Mouse (Mus musculus): ENCODE results near the gene Wbp2.

Wbp2 gene

DNA sequence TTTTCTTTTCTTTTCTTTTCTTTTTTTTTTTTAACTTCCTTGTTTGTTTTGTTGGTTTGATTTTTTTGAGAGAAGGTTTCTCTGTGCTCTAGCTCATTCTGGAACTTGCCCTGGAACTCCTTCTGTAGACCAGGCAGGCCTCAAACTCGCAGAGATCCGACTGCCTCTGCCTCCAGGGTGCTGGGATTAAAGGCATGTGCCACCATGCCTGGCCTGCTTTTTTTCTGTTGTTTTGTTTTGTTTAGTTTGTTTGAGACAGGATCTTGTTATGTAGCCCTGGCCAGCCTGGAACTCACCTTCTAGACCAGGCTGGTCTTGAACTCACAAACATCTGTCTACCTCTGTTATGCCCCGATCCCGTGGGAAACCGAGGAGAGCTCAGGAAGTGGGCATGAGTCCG lies 2.8 kb upstream of the Wbp2 start:
- DNase-seq (ENCODE audit: low spot score in 2 of 2): no peak

DNA sequence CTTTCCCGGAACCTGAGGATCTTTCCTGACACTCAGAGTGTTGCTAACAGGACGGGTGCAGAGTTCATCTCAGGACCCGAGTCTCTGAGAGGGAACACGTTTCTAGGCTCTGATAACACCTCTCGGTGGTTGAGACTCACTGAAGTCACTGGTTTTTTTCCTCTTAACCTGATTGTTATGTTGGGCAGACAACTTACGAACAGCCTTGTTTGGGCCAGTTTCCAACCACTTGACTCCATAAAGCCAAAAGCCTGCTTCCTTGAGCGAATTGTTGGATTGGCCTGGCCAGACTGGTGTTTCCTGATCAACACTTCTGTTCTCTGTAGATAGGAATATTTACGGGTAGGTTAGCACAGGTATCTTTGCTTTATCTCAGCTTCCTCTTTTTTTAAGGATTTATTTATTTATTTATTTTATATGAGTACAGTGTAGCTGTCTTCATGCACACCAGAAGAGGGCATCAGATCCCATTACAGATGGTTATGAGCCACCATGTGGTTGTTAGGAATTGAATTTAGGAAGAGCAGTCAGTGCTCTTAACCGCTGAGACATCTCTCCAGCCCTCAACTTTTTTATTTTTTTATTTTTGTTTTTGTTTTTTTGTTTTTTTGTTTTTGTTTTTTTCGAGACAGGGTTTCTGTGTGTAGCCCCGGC lies 2.1 kb upstream of the Wbp2 start:
- DNase-seq (ENCODE audit: low spot score in 2 of 2): no peak

DNA sequence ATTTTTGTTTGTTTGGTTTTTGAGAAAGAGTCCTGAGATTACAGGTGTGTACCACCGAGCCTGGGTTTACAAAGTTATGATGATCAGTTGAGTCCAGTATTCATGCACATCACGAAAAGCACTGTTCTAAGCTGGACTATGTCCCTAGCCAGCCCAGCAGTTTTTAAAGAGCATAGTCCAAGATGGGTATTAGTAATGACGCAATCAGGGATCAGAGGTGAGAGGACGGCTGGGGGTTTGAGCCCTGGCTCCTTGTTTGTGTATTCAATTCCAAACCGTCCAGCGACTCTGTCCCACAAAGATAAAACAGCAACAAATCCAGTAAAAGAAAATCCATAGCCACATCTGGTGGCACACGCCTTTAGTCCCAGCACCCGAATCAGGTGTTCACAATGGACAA lies 1.4 kb upstream of the Wbp2 start:
- DNase-seq (ENCODE audit: low spot score in 2 of 2): no peak

DNA sequence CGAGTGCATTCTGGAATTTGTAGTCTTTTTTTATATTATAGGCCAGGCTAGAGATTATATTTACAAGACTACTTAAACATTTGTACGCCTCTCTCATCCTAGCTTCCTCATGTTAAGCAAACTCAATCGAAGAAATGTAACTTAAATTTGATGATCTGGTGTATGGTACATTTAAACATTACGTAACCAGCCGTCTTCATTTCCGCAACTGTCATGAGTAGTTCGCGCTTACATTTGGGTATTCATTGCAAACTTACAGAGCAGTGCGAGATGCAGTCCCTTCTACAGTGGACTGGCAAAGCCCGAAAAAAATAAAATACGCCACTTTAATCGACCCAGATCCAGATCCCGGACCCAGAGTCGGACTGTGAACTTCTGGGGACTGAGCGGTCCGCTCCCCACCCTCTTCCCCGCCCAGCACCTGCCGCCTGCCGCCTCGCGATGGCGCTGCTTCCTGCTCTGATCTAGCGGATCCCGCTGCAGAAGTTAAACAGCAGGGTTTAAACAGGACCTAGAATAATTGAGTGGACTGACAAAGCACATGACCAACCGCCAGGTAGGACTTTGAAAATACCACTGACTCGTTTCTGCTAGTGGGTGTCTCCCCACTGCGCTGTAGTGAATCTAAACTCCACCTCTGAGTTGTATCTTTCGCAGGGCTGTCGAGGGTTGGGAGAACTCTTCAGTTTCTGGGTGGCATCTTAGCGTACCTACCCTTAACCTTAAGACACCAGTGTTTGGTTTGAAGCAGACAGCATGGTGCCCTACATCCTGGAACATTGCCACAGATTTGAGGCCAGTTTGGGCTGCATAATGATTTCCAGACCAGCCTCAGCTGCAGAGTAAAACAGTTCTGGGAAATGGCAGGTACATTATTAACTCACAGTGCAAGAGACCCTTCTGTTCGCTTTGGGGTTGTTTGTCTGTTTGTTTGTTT lies 667 bp upstream of the Wbp2 start:
- DNase-seq (ENCODE audit: low spot score in 2 of 2): peak; percentile 81 to 85

DNA sequence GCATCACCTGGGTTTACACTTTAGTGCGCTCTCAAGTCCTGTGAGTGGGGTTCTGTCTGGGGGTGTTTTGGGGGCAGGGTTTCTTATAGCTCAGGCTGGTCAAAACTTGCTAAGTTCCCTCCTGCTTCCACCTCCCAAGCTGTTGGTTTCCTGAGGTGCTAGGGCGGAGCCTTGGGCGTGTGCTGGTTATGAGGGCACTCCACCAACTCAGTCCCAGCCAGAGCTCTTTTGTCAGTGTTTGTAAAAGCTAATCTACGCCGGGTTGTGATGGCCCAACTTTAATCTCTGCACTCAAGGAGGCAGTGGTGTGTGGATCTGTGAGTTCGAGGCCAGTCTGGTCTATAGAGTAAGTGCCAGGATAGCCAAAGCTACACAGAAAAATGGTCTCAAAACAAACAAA lies 2.6 kb downstream of the Wbp2 start:
- no peak for DNase-seq (ENCODE audit: low spot score in 2 of 2)

DNA sequence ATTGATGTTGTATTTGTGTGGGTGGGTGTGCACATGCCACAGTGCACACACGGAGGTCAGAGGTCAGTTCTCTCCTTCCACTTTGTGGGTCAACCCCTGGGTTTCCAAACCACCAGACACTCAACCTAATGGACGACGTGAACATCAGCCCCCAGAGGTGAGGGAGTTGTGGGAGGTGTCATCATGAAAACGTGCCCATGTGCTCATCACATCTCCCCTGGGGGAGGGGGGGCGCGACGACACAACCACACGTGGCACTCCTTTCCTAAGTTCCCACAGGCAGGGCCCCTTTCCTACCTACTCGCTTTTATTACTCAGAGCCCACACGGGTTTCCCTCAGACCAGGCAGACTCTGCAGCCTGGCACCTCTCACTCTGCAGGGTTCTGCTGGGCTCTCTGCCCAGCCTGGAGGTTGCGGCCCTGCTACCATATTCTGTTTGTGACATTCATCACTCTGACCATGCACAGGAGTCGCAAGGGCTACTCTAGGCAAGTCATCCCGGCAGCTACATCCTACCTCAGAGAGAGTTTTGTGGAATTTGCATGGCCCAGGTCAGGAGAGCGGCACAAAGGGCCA lies 3.6 kb downstream of the Wbp2 start:
- no peak for DNase-seq (ENCODE audit: low spot score in 2 of 2)

DNA sequence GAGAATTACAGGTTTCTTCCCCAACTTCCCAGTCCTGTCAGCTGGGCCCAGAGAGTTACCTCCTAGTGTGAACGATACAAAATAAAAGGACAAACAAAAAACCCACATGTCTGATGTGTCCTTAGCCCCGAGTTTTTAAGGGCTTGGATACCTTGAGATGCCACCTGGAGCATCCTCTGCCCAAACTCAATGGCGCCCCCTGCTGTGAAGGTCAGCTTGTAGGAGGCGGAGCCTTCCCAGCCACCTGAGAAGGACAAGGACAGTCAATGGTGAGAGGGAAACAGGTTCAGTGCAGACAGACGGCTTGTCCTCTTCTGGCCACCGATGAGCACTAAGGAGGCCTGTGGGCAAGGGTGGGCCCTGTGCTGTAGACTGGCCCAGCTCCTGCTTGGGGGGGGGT lies 5.7 kb downstream of the Wbp2 start:
- DNase-seq (ENCODE audit: low spot score in 2 of 2): peak; percentile 51 to 78

DNA sequence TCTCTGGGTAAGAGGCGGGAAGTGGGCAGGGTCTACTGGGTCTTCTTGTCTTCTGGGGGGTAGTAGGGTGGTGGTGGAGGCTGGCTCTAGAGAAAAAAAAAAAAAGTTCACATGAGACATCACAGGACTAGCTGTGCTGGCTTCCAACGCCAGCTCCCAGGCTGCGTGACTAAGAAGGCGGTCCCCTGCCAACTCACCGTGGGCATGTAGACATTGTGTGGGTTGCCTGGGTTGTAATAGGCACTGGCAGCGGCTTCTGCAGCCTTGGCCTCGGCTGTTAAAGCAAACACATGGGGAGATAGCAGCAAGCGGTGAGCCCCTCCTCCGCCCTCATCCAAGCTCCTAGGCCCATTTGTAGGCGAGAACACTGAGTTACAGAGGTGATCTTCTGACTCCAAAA lies 7.3 kb downstream of the Wbp2 start:
- DNase-seq (ENCODE audit: low spot score in 2 of 2): no peak

DNA sequence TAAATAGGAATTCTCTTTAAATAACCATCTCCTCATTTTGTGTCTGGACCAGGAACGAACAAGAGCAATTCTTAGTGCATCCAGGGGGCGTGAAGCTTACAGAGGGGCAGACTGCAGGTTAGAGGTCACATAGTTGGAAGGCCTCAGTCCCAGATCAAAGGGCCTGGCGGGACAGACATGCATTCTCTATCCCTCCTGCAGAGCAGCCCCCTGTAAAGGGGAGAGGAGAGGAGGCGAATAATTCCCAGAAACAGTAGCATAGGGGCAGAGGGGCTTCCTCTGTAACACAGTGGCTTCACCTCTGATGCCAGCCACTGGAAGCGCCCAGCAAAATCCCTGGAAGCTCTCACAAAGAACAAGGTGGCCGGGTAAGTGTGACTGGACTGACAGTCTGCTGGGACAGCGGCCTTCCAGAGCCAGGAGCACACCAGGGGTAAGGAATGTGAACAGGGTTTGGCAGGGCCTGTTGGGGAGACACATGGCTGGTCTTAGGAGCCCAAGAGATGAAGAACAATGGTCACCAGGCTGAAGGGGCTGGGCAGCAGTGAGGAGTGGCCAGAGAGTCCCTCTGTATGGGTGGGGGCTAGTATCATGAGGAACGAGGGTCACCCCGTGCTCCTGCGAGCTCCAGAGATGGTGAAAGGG lies 8.0 kb downstream of the Wbp2 start:
- DNase-seq (ENCODE audit: low spot score in 2 of 2): no peak

DNA sequence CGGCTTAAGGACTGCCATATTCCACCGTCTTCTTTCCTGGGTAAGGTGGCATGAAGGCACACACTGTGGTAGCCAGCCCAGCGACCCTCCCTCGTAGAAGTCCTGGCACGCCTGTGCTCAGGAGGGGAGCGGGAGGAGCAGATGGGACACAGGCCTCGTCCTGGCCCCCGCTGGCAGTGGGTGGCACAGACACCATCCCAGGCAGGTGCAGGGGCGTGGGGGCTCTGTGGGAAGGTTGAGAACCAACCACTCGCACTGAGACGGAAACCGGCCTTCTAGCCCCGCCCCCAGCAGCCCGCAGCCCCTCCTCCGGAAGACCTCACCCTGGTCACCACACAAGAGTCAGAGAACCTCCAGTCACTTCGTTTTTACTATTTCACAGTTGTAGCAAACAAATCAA lies 8.6 kb downstream of the Wbp2 start:
- DNase-seq (ENCODE audit: low spot score in 2 of 2): peak; percentile 81 to 84

DNA sequence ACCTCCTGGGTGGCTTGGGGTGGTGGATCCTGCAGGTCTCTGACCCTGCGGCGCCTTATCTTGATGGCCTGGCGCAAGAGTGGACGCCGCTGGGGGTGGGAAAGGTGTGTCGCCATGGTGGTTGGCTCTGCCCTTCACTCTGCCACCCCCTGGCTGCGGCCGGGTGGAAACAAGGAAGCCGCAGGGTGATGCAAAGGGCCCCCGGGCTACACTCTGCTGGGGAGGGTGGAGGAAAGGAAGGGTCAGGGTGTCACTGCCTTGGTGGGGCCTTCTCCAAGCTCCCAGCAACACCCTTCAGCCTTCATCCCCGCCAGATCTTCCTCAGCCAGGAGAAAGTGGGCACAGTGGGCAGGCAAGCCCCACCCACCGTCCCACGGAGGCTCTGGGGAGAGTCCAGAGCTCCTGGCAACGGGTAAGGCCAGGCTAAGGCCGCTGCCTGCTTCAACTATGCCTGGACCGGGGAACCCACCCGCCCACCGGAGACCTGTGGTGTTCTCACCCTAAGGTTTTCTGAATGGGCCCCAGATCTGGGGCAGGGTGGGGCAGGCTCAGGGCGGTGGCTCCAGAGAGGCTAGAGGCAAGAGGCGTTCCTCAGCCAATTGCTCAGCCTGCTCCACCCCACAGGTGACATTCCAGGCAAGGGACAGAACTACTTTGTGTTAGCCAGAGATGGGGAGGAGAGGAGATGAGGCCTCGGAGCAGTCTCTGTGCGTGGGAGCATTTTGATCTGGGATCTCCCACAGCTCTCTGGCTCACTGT lies 9.2 kb downstream of the Wbp2 start, which contains the start of gene Unc13d:
TSS of gene Unc13d (minus strand) at position 516 of the 759 bp plus-strand sequence.
- peak; percentile 73 to 79 for DNase-seq (ENCODE audit: low spot score in 2 of 2)

DNA sequence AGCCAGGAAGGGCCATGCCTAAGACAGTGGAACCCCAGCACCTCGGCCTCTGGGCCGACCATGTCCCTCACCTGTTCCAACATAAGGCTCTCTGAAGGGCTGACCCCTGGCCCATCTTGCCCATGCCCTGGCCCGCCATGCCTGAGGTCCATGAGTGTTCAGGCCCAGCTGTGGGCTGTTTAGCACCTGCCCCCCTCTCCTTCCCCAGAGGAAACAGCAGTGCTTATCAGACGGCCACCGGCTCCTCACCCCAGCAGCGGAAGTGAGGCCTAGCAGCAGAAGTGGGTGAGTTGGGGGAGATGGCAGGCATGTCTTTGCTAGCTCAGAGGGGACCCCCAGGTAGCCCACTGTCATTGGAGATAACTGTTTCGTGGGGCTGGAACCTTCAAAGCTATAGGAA lies 10.0 kb downstream of the Wbp2 start:
- peak; percentile 51 to 60 for DNase-seq (ENCODE audit: low spot score in 2 of 2)

DNA sequence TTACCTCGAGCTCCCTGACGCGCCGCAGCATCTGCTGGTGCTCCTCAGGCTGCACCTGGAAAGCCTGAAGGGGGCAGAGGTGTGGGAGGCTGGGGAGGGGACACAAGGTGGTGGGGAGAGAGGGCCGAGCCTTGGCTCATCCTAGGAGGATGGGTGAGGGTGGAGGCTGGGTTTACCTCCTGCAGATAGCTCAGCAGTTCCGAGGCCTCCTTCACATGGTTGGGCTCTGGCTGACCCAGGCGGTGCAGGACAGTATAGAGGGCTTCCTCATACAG lies 10.6 kb downstream of the Wbp2 start:
- DNase-seq (ENCODE audit: low spot score in 2 of 2): no peak

DNA sequence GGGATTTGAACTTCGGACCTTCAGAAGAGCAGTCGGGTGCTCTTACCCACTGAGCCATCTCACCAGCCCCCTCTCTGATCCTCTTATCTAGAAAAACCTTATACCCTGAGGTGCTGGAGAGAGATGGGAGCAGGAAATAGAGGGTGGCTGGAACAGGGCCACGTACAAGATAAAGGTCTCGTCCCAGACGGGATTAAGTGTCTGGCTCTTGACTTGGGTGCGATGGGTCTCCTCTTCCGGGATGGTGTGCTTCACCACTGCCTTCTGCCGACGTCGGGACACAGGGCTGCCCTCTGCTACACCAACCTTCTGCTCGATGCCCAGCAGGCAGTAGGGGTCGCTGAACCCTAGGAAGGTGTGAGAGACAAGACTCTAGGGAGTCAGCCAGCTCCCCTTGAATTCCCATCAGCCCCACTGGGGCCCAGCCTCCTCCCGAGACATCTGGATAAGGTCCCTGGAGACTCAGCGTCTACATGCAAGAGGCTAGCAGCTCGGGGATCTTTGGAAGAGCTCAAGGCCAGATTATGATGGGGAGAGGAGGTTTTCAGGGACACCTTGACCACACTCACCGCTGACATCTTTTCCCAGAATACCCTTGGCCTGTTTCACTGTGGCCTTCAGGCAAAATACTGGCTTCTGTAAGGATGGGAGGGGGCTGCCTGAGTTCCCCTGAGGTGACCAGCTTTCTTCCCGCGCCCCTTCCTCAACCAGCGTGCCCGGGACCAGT lies 11.1 kb downstream of the Wbp2 start:
- no peak for DNase-seq (ENCODE audit: low spot score in 2 of 2)

DNA sequence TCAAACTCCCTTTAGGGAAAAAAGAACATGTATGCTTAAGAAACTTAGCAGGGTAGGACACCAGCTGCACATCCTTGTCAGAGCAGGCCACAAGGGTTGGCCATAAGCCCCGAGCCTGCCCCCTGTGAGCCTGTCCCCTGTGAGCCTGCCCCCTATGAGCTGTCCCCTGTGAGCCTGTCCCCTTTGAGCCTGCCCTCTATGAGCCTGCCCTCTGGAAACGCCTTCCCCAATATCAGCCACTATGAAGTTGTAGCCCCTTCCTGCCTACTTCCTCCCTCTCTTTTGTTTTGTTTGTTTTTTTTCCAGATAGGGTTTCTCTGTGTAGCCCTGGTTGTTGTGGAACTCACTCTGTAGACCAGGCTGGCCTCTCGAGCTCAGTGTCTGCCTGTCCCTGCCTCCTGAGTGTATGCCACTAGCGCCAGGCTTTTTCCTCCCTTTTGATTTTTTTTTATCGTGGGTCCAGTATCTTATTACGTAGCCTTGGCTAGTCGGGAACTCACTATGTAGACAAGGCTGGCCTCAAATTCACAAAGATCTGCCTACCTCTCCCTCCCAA lies 12.3 kb downstream of the Wbp2 start:
- no peak for DNase-seq (ENCODE audit: low spot score in 2 of 2)

DNA sequence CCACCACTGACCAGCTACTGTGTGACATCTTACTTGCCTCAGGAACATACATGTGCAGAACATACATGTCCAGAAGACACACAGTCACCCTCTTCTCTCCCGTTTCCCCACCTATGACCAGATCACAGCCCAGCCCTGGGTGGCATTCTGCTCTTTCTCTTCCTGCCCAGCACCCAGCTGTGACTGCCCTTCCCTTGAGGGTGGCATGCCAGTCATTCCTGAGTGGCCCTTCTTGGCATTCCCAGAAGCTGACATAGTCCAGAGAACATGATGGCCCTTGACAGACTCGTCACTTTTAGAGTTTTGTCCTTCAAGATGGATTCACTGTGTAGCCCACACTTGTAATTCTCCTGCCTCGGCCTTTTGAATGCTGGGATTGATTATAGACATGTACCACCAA lies 14.2 kb downstream of the Wbp2 start:
- no peak for DNase-seq (ENCODE audit: low spot score in 2 of 2)

DNA sequence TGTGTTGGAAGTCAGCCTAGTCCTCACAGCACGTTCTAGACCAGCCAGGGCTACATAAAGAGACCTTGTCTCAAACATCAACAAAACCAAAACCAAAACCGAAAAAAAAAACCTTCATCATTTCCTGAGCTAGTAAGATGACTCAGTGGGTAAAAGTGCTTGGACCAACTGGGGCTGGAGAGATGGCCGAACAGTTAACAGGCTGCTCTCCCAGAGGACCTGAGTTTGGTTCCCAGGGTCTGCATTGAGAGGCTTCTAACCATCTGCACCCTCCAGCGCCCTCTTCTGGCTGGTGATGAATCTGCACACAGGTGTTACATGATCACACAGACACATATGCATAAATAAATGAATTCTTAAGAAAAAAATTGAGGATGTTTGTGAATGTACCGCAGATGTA lies 15.3 kb downstream of the Wbp2 start:
- peak; percentile 50 to 60 for DNase-seq (ENCODE audit: low spot score in 2 of 2)

DNA sequence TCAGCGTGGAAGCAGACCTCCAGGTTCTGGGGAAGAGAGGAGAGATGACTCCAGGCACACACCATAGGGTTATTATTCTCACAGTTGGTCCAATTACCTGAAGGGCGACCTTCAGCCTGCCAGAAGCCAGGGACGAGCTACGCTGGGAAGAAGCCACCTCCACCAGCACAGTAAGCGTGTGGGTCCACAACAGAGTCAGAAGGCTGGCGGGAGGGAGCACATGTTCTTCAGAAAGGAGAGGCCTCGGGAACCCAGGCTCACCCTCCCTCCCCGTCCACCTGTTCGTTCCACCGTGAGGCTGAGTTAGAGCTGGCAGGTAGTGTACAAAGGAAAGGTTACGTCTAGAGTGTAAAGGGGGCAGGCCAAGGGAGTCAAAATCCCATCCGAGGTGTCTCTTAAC lies 21.4 kb downstream of the Wbp2 start:
- no peak for DNase-seq (ENCODE audit: low spot score in 2 of 2)

DNA sequence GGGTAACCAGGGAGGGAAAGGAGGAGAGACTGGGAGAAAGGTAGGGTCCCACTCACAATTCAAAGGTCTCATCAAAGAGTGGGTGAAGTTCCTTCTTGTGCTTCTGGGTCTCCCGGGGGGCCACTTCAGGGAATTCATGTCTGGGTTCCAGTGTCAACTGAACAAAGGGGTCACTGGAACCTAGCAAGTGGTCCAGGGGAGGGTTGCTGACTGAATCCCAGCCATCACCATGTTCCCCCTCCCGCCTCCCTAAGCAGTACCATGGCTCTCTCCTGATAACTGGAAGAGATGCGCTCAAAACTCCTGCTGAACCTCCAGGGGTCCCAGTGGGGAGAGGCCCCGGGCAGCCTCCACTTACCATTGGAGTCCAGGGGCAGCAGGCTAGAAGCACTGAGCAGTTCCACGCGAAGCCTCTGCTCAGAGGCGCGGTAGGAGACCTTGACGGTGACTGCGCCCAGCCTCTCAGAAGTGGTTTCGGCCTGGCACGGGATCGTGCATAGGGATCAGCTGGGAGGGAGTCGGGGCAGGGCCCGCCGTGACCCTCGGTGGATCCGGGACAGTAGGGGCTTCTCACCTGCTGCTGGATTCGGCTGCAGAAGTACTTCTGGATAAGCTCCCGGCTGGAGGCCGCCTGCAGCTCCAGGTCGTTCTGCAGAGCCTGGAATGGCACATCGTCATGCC lies 22.5 kb downstream of the Wbp2 start:
- DNase-seq (ENCODE audit: low spot score in 2 of 2): no peak

DNA sequence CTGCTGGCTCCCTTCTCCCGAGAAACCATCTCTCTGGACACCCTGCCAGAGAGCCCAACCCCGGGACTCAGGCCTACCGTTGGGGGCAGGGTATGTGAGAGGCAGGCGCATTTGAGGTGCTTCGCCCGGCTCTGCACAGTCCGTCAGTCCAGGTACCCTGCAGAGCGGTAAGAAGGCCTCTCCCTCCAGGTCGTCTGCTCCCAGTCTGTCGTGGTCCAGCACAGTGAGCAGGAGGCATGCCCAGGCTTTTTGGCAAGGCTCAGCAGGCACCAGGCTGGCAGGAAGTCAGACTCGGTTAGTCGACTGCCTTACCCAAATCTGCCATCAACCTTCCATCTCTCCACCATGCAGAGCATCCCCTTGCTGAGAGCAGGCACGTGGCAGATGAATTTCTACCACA lies 23.2 kb downstream of the Wbp2 start:
- DNase-seq (ENCODE audit: low spot score in 2 of 2): no peak

Measured in natural killer cell, adult 2 months (primary cell).